Mouse (Mus musculus): ENCODE data around the gene Zfp689.

DNA sequence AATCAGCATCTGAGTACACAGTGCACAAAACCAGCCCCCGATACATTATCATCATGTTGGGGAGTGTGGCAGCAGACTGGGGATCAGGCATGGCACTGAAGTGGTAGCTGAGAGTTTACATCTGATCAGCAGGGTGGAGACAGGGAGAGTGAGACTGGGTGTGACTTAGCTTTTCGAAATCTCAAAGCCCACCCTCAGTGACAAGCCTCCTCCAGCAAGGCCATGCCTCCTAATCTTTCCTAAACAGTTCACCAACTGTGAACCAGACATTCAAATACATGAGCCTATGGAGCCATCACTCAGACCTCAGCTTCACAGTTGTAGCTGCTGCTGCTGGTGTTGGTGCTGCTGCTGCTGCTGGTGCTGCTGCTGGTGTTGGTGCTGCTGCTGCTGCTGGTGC, 37.5 kb downstream of the Zfp689 start:
- TF ChIP-seq MYOG (IDR thresholded peaks at IDR 0.05; ENCODE audit: control insufficient read depth in 1 of 3, insufficient read depth in 1 of 3, insufficient read length in 2 of 3, low read depth in 2 of 3) (no peak), MAX (IDR thresholded peaks at IDR 0.05; ENCODE audit: low read depth) (no peak), POLR2A (IDR thresholded peaks at IDR 0.05; ENCODE audit: insufficient read length, low read depth) (no peak), MYOD1 (IDR thresholded peaks at IDR 0.05; ENCODE audit: control insufficient read depth in 1 of 3, insufficient read length in 2 of 3, low read depth in 2 of 3) (no peak), REST (IDR thresholded peaks at IDR 0.05; ENCODE audit: insufficient read depth, insufficient read length) (no peak), TCF3 (IDR thresholded peaks at IDR 0.05; ENCODE audit: insufficient read length, low read depth) (no peak), TCF12 (IDR thresholded peaks at IDR 0.05; ENCODE audit: insufficient read depth, poor library complexity, severe bottlenecking) (no peak)
